Mouse (Mus musculus) frontal cortex, adult 2 months (tissue): ENCODE data around the gene D330045A20Rik. TPM values are rescaled to one million over a fixed set of nuclear protein-coding genes. Genes with fewer than 3 reads are reported as not detected.
"Not testable (repeated sequence)": the region's sequence is repeated elsewhere in the genome, so short reads cannot be mapped to it uniquely, and the experiment has no call there.

Experiments used
- DNase-seq, 2 experiments: peaks; one replicate each; pipeline ENCODE4 v3.0.0; 2022; ENCODE audit warnings: low spot score in 1 of 2; ENCODE audit errors: extremely low spot score in 1 of 2
- polyA plus RNA-seq: library from polyadenylated mRNA; depleted of rRNA; stranded (reverse); fragments of >200 nt; gene quantifications from 2 replicates; pipeline ENCODE4 v1.2.3, GENCODE M21; 2012; rRNA removed

The D330045A20Rik gene
- polyA plus RNA-seq = 0.23 and 0.42 TPM in 2 replicates

- peak in 1 of 2 experiments; percentile 13 for DNase-seq
Observed at GRCm38 (mm10) chrX:139480022-139480894, at the start of gene D330045A20Rik. Gene D330045A20Rik (plus strand): TSS chrX:139480367.

DNA sequence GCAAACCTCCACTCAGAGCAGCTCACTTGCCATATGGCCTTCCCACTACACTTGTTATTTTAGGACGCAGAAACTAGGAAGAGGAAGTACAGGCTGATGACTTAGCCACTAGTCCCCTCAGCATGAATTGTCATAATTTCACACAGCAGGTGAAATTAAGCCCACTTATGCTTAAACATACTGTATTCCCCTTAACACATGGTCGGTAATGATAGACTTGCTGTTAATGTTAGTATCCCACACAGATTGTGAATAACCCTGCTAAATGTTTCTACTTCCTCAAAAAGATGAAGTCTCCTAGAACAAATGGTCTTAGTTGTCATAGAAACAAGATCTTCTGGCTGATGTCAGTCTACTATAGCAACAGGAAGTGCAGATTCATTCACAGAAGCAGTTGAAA, 47.6 kb upstream of the D330045A20Rik start:
- DNase-seq = peak; percentile 12 to 46

DNA sequence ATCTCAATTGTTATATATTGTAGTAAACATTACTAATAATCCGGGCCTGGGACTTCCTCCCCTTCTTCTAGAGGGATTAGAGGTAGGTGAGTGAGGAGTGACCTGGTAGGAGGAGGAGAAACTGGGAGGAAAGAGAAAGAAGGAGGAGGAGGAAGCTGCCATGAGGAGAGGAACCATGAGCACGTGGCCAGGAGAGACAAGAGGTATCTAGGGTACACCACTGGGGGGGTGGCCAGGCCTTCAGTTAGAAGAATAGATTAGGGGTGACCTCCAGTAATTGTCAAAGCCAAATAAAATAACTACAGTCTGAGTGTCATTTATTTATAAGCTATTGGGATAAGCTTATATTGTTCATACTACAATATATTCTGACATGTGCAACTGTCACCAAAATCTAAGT, 45.0 kb upstream of the D330045A20Rik start:
- no peak for DNase-seq

DNA sequence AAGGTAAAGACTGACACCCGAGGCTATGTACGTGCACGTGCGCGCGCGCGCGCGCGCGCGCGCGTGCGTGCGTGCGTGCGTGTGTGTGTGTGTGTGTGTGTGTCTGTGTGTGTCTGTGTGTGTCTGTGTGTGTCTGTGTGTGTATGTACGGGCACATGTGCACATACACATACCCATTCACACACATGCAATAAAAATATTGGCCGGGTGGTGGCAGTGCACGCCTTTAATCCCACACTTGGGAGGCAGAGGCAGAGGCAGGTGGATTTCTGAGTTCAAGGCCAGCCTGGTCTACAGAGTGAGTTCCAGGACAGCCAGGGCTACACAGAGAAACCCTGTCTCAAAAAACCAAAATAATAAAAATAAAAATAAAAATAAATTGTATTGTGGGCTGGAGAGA, 39.1 kb upstream of the D330045A20Rik start:
- not testable (repeated sequence) for DNase-seq

DNA sequence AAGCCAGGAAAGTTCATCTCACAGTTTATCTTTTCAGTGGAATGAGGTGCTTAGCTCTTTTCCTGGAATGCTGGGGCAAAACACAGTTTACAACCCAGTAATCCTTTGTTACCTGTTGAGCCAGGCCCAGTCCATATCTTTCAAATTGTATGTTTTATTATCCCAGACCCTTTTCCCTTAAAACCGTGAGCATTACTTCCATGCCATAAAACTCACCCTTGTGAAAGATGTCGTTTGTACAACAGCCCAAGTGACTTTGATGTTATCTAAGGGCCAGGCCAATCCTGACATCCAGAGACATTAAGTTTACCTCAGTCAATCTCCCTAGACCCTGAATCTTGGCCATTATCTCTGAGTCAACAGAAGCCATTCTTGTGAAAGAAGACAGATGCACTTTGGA, 23.4 kb upstream of the D330045A20Rik start:
- DNase-seq = no peak

DNA sequence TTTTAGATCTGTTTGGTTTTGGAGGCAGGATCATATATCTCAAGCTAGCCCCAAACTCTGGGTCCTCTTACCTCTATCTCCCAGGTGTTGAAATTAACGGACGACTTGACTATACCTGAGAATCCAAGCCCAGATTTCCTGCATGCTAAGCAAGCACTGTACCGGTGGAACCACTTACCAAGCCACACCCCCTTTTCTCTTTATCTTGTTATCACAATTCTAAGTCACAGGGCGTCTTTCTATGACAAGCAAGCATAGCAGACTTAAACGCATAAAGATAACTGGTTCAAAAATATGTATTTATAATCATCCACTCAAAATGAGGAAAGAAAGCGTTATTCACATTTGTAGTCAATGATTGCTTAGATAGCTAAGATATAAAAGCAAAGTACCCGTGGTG, 1.9 kb downstream of the D330045A20Rik start:
- DNase-seq = no peak

DNA sequence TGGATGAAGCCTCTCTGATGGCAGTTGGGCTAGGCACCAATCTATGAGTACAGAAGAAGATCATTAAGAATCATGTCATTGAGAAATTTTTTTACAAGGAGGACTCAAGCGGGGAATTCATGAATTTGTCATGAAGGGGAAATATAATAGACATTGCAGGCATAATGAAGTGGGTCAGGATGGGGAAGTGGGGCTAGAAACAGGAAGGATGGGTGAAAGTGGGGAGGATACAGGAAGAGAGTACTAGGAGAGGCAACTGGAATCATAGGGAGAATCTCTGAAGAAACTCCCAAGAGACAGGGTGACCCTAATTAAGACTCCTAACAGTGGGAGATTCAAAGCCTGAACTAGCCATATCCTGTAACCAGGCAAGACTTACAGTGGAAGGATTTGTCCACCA, 4.8 kb downstream of the D330045A20Rik start:
- no peak for DNase-seq

DNA sequence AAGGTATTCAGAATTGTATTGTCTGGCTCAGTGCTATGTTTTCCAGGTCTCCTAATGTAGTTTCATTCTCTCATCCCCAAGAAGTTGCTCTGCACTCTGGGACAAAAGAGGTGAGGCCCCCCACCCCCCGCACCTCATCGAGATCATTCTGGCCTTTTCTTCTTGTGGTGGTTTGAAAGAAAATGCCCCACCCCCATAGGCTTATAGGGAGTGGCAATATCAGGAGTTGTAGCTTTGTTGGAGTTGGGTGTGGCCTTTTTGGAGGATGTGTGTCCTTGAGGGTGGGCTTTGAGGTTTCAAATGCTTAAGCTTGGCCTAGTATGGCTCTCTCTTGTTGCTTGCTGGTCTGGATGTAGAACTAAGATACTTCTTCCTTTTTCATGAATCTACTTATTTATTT, 36.0 kb downstream of the D330045A20Rik start:
- no peak for DNase-seq

DNA sequence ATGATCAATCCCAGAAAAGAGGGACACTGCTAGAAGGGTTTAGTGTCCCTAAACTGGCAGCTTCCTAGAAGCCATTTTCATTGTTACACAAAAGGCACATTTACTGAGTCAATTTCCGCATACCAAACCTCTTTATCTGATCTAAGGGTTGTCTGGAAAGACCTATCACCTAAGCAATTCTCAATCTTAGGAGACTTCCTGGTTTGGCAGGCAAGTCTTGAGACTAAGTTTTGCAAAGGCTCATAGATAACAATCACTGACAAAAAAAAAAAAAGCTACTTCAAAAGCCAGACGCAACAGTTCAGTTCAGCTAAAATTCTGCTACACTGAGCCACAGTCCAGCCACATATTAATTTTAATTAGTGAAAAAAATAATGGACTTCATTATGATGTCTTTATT, 39.1 kb downstream of the D330045A20Rik start:
- DNase-seq = no peak

GRCm38 (mm10) chrX:139524303-139525091, 44.3 kb downstream of the D330045A20Rik start:
- no peak for DNase-seq

DNA sequence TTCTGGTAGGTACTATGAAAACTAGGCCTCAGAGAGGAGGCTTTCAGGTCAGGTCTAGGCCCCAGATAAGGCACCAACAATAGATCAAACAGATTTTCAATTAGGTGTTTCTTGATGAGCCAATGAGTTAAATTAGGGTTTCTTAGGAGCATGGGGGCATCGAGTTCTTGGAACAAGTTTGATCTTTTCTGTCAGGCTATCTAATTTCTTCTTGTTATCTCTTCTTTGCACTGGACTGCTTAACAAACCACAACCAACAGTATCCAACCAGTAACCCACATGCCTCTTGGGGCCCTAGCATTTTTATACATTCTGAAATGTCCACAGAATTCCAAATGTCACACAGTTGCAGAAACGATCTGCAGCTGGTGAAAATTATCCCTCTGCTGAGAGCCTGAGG, 45.6 kb downstream of the D330045A20Rik start:
- no peak for DNase-seq

GRCm38 (mm10) chrX:139526984-139527383, 46.8 kb downstream of the D330045A20Rik start:
- DNase-seq = no peak

GRCm38 (mm10) chrX:139529678-139530077, 49.5 kb downstream of the D330045A20Rik start:
- no peak for DNase-seq

DNA sequence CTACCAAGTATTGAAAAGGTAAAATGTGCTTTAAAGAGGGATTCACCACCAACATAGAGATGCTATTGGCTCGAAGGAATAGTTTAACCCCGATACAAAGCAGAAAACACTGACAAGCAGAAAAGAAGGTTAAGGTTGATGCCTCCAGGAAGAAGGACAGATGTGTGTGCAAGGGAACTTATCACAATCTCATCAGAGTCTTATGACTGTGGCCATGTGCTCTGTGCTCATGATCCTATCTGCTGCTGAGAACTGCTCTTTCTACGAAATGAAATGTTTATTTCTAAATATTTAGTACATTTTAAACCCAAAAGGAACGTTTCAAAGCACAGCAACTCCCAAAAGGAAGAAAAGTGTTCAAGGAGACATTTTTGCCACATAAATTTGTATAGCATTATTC, 52.1 kb downstream of the D330045A20Rik start:
- DNase-seq = no peak

- no peak for DNase-seq
Observed at GRCm38 (mm10) chrX:139537641-139538397, 57.7 kb downstream of the D330045A20Rik start.

DNA sequence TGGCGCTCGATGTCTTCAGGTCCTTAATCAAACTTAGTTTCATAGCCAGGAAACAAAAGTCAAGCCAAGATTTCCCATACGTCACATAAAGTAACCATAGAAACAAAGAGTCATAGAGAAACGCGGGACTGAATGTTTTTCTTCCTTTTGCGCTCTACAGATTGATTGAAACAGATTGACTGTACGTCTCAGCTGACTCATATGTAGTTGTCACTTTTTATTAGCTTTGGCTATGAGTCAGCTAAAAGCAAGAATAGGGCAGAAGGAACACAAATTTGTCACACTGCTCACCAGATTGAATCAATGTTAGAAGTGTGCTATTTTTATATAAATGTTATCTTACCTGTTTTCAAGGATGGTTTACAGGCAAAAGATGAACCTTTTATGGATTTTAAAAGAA, 63.6 kb downstream of the D330045A20Rik start:
- peak in 1 of 2 experiments; percentile 5 for DNase-seq

GRCm38 (mm10) chrX:139550456-139550855, 70.3 kb downstream of the D330045A20Rik start:
- no peak for DNase-seq

DNA sequence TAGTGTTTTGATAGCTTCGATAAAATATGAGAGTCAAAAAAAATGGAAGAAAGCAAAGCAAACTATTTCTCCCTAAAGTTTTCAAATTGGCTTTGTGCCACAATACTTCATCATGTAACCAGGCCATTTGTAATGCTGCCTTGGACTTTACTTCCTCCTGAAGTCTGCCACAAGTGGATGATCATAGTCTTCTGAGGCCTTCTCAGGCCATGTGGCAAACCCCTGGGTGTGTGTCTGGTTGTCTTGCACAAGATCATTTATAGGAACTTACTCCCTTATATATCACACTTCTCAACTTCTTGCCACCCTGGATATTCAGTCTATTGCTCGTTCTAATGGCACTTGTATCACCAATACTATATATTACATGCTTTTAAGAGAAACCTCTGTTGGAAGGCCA, 71.9 kb downstream of the D330045A20Rik start:
- no peak for DNase-seq

GRCm38 (mm10) chrX:139562255-139562924, 82.2 kb downstream of the D330045A20Rik start:
- no peak for DNase-seq

DNA sequence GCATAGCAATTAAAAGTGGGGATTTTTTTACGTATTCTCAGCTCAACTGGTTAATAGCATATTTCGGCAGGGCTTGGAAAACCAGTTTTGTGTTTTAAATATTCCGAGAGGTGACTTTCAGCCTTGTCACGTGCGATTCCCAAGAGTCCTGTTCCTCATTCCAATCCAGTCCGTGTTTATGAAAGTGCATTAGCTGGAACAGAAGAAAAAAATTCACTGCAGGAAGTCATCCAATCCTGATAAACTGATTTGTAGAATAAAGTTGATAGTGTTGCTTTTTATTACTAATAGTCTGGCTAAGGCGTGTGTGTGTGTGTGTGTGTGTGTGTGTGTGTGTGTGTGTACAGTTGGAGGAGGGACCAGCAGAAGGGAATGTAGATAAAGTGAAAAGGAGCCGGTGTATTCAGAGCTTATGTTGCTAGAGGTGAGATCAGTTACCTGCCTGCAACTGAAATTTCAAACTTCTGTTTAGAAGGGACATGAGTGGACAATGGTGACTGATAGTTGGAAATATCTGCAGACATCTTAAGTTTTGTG, 82.8 kb downstream of the D330045A20Rik start, which contains the start of gene Rnf128:
Gene Rnf128, plus strand, starts transcription at position 392 of the 537 bp plus-strand sequence.
- DNase-seq = no peak
